Mouse (Mus musculus) neural tube, embryonic 15.5 days (tissue): ENCODE measurements at regions not wholly inside any gene's neighbourhood (a gene's known extent, or its start where the extent isn't known, plus 50 kb on each side); places are given as distances from the start of the nearest gene placed in this dataset.
"Not testable (repeated sequence)": the region's sequence is repeated elsewhere in the genome, so short reads cannot be mapped to it uniquely, and the experiment has no call there.

Experiments used
- ATAC-seq: fragments of 200-750 bp; cut with Nextera tagmentation; 2 replicates; pipeline ENCODE4 v1.8.0; 2017; ENCODE audit warnings: mild to moderate bottlenecking, moderate TSS enrichment, moderate library complexity; ENCODE audit not compliant: low FRiP score
- H3K27ac ChIP-seq: fragments of 300-500 bp; sonication (generic); replicated peaks from 2 replicates; pipeline ENCODE4 v1.5.1; 2015; ENCODE audit warnings: mild to moderate bottlenecking, inconsistent platforms
- H3K27me3 ChIP-seq: fragments of 300-500 bp; sonication (generic); replicated peaks from 2 replicates; pipeline ENCODE4 v1.6.1; 2015; ENCODE audit warnings: inconsistent platforms
- H3K36me3 ChIP-seq: fragments of 300-500 bp; sonication (generic); 2 replicates; pipeline ENCODE4 v1.6.1; 2015; ENCODE audit warnings: inconsistent platforms
- H3K4me1 ChIP-seq: fragments of 300-500 bp; sonication (generic); 2 replicates; pipeline ENCODE4 v1.6.1; 2015; ENCODE audit warnings: inconsistent platforms
- H3K4me2 ChIP-seq: fragments of 300-500 bp; sonication (generic); 2 replicates; pipeline ENCODE4 v1.6.1; 2015; ENCODE audit warnings: inconsistent platforms, mild to moderate bottlenecking, moderate library complexity
- H3K4me3 ChIP-seq: fragments of 300-500 bp; sonication (generic); replicated peaks from 2 replicates; pipeline ENCODE4 v1.5.1; 2015; ENCODE audit warnings: mild to moderate bottlenecking, inconsistent platforms
- H3K9ac ChIP-seq: fragments of 300-500 bp; sonication (generic); replicated peaks from 2 replicates; pipeline ENCODE4 v1.6.1; 2015; ENCODE audit warnings: mild to moderate bottlenecking, inconsistent platforms
- H3K9me3 ChIP-seq: fragments of 300-500 bp; sonication (generic); replicated peaks from 2 replicates; pipeline ENCODE4 v1.6.1; 2016; ENCODE audit warnings: inconsistent platforms
- WGBS: fragments of 180-500 bp; shearing (Covaris S2); methylation state at CpG from one replicate; pipeline ENCODE4 v1.1.7; 2015; ENCODE audit warnings: mixed read lengths; 5-methylcytosine and 5-hydroxymethylcytosine counted together

DNA sequence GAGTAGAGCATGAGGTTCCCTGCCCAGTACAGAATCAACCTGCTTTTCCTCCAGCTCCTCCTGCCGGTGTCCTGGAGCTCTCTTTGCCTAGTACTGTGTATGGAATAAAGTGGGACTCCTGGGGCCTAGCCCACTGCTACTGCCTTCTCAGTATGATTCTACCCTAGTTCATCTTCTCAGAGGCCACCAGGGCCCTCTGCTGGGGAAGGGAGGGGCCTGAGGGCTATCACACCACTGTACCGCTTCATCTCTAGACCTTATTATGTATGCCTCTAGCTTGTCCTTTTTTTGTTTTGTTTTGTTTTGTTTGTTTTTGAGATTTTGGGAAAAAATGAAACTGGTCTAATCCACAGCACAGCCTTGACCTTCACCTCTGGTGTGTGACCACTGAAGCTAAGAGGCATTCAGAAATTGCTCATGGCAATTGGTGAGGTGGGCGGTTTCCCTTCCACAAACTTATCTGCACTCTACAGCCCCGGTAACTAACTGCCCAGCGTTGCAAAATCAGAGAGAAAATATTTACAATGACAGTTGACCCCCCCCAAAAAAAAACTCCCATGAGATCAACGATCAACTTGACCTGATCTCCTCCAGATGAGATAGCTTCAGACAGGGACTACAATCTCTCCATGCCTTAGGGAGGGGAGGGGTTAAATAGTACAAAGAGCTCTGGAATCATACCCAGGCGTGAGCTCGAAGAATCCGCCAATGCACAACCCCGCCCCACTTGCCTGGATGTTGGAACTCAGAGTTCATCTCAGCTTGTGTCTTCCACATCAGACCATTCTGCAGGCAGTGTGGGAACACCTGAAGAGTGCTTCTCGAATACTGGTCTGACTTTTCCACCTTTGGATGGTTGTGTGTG lies 168.8 kb downstream of the Tomm20 start:
- Histone ChIP-seq H3K9me3 (no peaks in the 10 kb centered on the region), H3K9ac (no peak overlapping the region), H3K4me3 (no peak overlapping the region), H3K4me1 (no peaks in the 10 kb centered on the region), H3K4me2 (no peak overlapping the region), H3K36me3 (no peaks in the 10 kb centered on the region), H3K27ac (no peak overlapping the region), H3K27me3 (no peaks in the 10 kb centered on the region)
- ATAC-seq, result no peak
- 91% methylated on average over 11 of the region's 11 CpGs for WGBS

DNA sequence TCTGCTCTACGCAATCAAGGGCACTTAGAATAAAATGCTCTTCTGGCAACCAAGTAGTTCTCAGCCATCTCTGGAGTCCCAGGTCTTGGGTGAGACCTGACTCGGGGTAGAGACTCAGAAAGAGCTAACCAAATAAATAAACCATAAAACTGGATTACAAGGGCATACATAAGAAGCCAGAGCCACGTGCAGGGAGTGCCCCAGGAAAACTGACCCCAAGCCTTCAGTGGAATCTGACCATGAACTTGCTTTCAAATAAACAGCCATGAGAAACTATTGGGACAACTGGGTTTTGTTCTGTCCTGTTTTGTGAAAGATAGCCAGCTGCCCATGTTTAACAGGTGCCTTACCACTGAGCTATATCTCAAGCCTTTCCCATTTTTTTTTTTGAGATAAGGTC lies 170.3 kb downstream of the Tomm20 start:
- no peaks in the 10 kb centered on the region for H3K9me3 ChIP-seq
- H3K36me3 ChIP-seq, result no peaks in the 10 kb centered on the region
- H3K27me3 ChIP-seq, result no peaks in the 10 kb centered on the region
- H3K4me3 ChIP-seq, result no peak overlapping the region
- WGBS, result 71% methylated on average over 3 of the region's 3 CpGs
- H3K9ac ChIP-seq, result no peak overlapping the region
- ATAC-seq, result no peak
- H3K4me1 ChIP-seq, result no peaks in the 10 kb centered on the region
- no peak overlapping the region for H3K27ac ChIP-seq
- no peak overlapping the region for H3K4me2 ChIP-seq

- Histone ChIP-seq H3K27me3 (no peaks in the 10 kb centered on the region), H3K4me3 (no peak overlapping the region), H3K9me3 (no peaks in the 10 kb centered on the region), H3K9ac (no peak overlapping the region), H3K27ac (no peak overlapping the region), H3K4me1 (no peaks in the 10 kb centered on the region), H3K36me3 (no peaks in the 10 kb centered on the region), H3K4me2 (no peak overlapping the region)
- ATAC-seq, result no peak
- WGBS, result 79% methylated on average over 7 of the region's 7 CpGs
Measured at GRCm38 (mm10) chr8:126774816-126775215, 170.8 kb downstream of the Tomm20 start.

DNA sequence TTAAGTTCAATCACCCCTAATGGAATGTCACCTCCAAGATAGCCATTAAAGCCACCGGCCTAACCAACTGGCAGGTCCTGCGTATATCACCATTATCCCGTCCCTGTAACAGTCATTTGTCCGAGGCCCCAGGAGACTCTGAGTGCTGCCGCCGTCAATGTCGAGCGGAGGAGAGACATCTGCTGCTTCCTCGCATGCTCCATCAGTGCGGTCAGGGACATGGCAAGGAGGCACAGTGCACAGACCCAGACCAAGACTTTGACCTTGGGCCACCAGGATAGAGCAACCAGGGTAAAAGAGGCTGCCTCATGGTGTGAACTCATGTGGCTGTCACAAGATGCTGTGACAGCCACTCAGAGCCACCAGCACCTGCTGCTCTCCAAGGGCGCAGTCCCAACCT lies 172.9 kb downstream of the Tomm20 start:
- ATAC-seq, result no peak
- Histone ChIP-seq H3K36me3 (no peaks in the 10 kb centered on the region), H3K27me3 (no peaks in the 10 kb centered on the region), H3K9me3 (no peaks in the 10 kb centered on the region), H3K4me2 (no peak overlapping the region), H3K4me1 (no peaks in the 10 kb centered on the region), H3K9ac (no peak overlapping the region), H3K27ac (no peak overlapping the region), H3K4me3 (no peak overlapping the region)
- 62% methylated on average over 11 of the region's 11 CpGs for WGBS

DNA sequence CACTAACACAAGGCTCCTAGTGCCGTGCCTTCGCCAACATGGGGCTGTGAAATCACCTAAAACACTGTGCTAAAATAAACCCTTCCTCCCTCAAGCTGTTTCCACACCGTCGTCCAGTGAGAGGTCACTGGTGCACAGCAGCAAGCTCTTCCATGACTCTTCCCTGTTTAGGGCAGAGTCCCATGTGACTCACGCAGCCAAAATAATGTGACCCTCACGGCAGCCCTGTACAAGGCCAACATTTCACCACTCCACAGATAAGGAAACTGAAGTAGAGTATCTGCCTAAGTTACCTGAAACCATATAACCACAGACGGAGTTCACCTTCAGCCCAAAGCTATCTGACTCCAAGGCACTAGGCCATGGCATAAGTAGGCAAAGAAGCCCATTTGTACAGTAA lies 173.4 kb downstream of the Tomm20 start:
- no peak for ATAC-seq
- Histone ChIP-seq H3K4me2 (no peak overlapping the region), H3K9me3 (no peaks in the 10 kb centered on the region), H3K9ac (no peak overlapping the region), H3K27ac (no peak overlapping the region), H3K27me3 (no peaks in the 10 kb centered on the region), H3K36me3 (no peaks in the 10 kb centered on the region), H3K4me1 (no peaks in the 10 kb centered on the region), H3K4me3 (no peak overlapping the region)
- WGBS, result 90% methylated on average over 7 of the region's 7 CpGs

GRCm38 (mm10) chr8:126770374-126770773 lies 175.3 kb downstream of the Tomm20 start:
- not testable (repeated sequence) for H3K4me3 ChIP-seq, H3K9ac ChIP-seq, H3K36me3 ChIP-seq, H3K27ac ChIP-seq, ATAC-seq, H3K4me2 ChIP-seq, H3K9me3 ChIP-seq, H3K4me1 ChIP-seq, H3K27me3 ChIP-seq
- 89% methylated on average over 2 of the region's 2 CpGs for WGBS

DNA sequence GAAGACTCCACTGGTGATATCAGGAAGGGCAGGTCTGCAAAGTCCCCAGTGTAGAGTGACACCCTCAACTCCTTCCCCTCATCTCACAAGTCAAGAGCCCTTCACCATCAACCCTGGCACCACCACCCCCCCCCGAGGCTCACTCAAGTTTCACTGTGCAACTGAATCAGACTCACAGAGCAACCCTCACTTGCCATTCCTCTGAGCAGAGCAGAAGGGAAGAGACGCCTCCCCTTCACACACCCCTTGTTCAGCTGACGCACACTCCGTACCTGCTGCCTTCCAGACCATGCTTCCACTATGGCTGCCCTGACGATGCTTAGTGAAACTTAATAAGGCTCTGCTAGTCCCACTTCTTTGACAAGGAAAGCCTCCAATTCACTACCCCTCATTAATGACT lies 174.4 kb upstream of the Irf2bp2 start:
- ATAC-seq, result no peak

DNA sequence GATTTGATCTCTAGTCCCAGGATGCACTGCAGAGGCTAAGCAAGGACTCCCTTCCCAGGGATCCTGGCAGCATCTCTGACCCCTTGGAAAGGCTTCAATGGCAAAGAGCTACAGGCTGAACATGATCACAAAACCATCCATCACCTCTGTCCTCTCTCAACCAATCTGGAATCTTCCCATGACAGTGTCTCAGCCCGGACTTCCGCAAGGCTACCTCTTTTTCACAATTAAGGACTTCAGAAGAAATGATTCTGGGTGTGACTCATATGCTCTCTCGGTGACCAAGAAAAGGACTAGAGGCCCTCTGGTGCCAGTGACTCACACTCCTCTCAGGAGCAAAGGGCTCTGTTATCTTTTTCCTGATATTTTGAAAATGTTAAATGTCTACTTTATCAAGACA lies 173.6 kb upstream of the Irf2bp2 start:
- ATAC-seq, result no peak
- no peaks in the 10 kb centered on the region for H3K9me3 ChIP-seq

More for the DNA sequence above, 174.4 kb upstream of the Irf2bp2 start:
- Histone ChIP-seq H3K36me3 (no peaks in the 10 kb centered on the region), H3K9ac (no peak overlapping the region), H3K27ac (no peak overlapping the region), H3K27me3 (no peaks in the 10 kb centered on the region), H3K4me2 (no peak overlapping the region), H3K4me3 (no peak overlapping the region), H3K9me3 (no peaks in the 10 kb centered on the region), H3K4me1 (no peaks in the 10 kb centered on the region)
- WGBS, result 93% methylated on average over 5 of the region's 5 CpGs

GRCm38 (mm10) chr8:126765693-126766238 lies 172.0 kb upstream of the Irf2bp2 start:
- Histone ChIP-seq H3K4me1 (no peaks in the 10 kb centered on the region), H3K4me3 (no peak overlapping the region)
- 93% methylated on average over 6 of the region's 6 CpGs for WGBS

More for the DNA sequence above, 173.6 kb upstream of the Irf2bp2 start:
- WGBS, result 95% methylated on average over 3 of the region's 3 CpGs
- H3K27ac ChIP-seq, result no peak overlapping the region
- H3K9ac ChIP-seq, result no peak overlapping the region
- H3K27me3 ChIP-seq, result no peaks in the 10 kb centered on the region
- H3K36me3 ChIP-seq, result no peaks in the 10 kb centered on the region
- H3K4me3 ChIP-seq, result no peak overlapping the region
- no peaks in the 10 kb centered on the region for H3K4me1 ChIP-seq
- H3K4me2 ChIP-seq, result no peak overlapping the region

GRCm38 (mm10) chr8:126763600-126763999 lies 169.8 kb upstream of the Irf2bp2 start:
- no peaks in the 10 kb centered on the region for H3K27me3 ChIP-seq
- no peak overlapping the region for H3K9ac ChIP-seq
- H3K9me3 ChIP-seq, result no peaks in the 10 kb centered on the region
- H3K4me1 ChIP-seq, result 0 out of 2 replicates have a peak, but pooled peaks cover 5% of the 10 kb centered on the region
- H3K27ac ChIP-seq, result no peak overlapping the region
- no peak overlapping the region for H3K4me2 ChIP-seq
- no peak for ATAC-seq
- H3K4me3 ChIP-seq, result no peak overlapping the region
- no peaks in the 10 kb centered on the region for H3K36me3 ChIP-seq
- WGBS, result 84% methylated on average over 7 of the region's 7 CpGs

More at GRCm38 (mm10) chr8:126765693-126766238, 172.0 kb upstream of the Irf2bp2 start:
- Histone ChIP-seq H3K9me3 (no peaks in the 10 kb centered on the region), H3K27ac (no peak overlapping the region), H3K9ac (no peak overlapping the region), H3K36me3 (no peaks in the 10 kb centered on the region), H3K4me2 (no peak overlapping the region), H3K27me3 (no peaks in the 10 kb centered on the region)
- ATAC-seq, result no peak

DNA sequence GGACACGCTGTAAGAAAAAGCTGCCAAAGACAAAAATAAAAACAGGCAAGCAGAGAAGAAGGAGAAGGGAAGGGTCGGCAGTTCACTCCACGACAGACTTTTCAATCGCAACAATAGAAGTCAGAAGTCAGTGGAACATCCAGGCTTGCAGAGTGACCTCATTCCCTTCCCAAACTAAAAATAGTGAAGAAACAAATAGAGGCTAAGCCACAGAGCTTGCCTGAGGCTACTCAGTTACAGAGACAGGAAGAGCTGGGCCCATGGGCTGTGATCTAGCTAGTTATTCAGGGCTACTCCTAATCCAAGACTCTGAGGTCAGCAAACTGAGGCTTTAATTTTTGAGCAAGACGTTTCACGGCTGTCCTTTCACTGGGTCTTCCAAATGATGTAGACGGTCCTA lies 165.9 kb upstream of the Irf2bp2 start:
- no peaks in the 10 kb centered on the region for H3K36me3 ChIP-seq
- H3K27ac ChIP-seq, result no peak overlapping the region; the same call in 1 of the 2 replicates
- 0 out of 2 replicates have a peak, but pooled peaks cover 8% of the 10 kb centered on the region for H3K4me1 ChIP-seq
- no peaks in the 10 kb centered on the region for H3K27me3 ChIP-seq
- H3K4me3 ChIP-seq, result no peak overlapping the region
- no peak overlapping the region for H3K4me2 ChIP-seq
- no peak for ATAC-seq
- 77% methylated on average over 7 of the region's 7 CpGs for WGBS
- no peaks in the 10 kb centered on the region for H3K9me3 ChIP-seq
- H3K9ac ChIP-seq, result no peak overlapping the region

- no peaks in the 10 kb centered on the region for H3K27me3 ChIP-seq
- H3K9ac ChIP-seq, result no peak overlapping the region
Measured at GRCm38 (mm10) chr8:126758951-126759350, 165.2 kb upstream of the Irf2bp2 start.

More at GRCm38 (mm10) chr8:126758951-126759350, 165.2 kb upstream of the Irf2bp2 start:
- Histone ChIP-seq H3K4me1 (peaks cover 8% of the 10 kb centered on the region; the same call in 1 of the 2 replicates), H3K9me3 (no peaks in the 10 kb centered on the region), H3K4me3 (no peak overlapping the region), H3K4me2 (no peak overlapping the region), H3K36me3 (no peaks in the 10 kb centered on the region), H3K27ac (no peak overlapping the region)
- no peak for ATAC-seq
- WGBS, result 96% methylated on average over 4 of the region's 4 CpGs
